Mouse (Mus musculus): Measurements from ENCODE around the gene Cntn5.

The Cntn5 gene

GRCm38 (mm10) chr9:9673277-9674049 lies 1231.1 kb downstream of the Cntn5 start:
- peak; percentile 13 to 15 for DNase-seq

GRCm38 (mm10) chr9:9653463-9653862 lies 1251.1 kb downstream of the Cntn5 start:
- DNase-seq: no peak

- DNase-seq: no peak
These were observed 1257.2 kb downstream of the Cntn5 start for GRCm38 (mm10) chr9:9647361-9647760.

GRCm38 (mm10) chr9:9646276-9646675 lies 1258.3 kb downstream of the Cntn5 start:
- DNase-seq: no peak
